Mouse (Mus musculus) embryo, embryonic 10 days (tissue): ENCODE measurements around the gene Lnp1.
"Not testable (repeated sequence)": the region's sequence is repeated elsewhere in the genome, so short reads cannot be mapped to it uniquely, and the experiment has no call there.

Experiments
- DNase-seq: peaks from one replicate; pipeline ENCODE4 v3.0.0-alpha.2; 2015; ENCODE audit warnings: low spot score

Lnp1 gene

DNA sequence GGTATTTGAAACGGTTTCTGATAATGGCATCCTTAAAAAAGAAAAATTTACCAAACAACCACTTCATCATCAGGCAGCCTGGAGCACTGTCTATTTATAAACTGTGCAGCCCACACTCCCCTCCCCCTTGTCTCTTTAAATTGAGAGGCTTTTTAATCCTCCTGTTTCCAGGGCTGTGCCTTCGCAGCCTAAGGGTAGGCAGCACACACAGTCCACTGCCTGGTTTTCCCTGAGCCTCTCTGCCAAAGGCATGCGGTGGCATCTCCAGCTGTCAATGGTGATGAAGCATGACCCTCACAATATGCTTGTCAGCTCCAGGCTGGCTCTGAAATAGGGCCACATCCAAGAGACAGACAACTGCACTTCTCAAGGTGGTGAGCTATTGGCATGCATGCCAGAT is at the start of gene Lnp1:
Gene Lnp1 (minus strand): TSS at position 39 of the 400 bp plus-strand sequence.
- DNase-seq: peak; percentile 9

DNA sequence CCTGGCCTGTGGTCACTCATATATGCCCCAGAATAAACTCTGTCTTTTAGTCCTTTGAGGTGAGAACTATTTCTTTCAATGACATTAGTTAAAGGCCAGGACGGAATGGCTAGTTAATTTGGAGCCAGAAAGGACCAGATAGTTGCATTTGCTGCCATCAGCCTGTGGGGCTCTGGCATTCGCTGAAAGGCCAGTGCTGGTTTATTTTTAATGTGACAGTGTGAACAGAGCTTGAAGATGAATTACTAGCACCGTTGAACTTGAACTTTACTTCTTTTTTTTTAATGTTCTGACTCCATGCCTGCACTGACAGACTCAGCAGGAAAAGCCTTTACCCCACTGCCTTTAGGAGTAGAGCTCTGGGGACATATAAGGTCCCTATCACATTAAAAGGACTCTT is 46.8 kb upstream of the Lnp1 start:
- DNase-seq: no peak

DNA sequence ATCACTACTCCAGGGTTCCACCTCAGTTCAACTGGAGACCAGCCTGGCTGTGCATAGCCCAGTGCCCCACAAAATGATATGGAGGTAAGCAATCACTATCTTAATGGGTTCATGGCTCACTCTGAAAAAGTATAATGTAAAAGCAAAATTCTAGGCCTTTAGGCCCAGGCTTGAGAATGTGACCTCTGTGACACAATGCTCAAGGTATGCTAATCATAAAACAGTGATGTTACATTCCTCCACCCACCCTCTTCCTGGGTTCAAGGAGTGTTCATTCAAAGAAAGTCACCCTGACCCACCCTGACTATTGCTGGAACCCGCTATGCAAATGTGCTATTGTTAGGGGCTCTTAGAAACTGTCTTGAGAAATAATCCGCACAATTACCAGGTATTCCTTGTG is 30.4 kb upstream of the Lnp1 start:
- not testable (repeated sequence) for DNase-seq

DNA sequence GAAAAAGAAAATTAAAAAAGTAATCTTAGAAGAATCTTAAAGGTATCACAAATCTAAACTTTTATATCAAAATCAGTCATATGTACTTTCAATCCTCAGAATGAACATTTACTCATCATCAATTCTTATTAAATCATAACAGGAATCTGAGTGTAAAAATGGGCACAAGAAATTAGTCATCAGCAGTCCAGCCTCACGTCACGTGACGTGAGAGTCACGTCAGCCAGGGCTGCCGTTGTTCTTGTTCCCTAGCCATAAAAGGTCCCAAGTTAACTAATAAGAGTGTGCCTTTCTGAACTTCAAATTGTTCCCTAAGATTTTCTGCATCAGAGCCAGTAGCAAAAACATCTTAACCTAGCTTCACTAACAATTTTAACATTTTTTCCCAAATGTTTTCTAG is 21.2 kb upstream of the Lnp1 start:
- no peak for DNase-seq

DNA sequence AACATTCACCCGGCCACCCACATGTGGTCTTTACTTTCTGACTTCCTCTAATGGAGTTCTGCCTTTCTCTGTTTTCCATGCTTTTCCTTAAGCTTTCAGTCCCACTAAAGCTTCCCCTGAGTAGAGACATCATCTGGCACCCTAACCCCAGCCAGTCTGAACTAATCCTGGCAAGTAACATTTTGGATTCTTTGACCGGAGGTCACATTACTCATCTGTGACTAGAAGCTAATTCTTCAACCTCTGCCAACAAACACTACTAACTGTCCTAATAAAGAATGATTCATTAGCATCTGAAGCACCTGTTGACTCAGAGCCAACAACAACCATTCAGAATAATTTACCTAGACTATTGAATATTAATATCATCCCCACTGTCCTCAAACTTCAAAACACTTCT is 14.5 kb upstream of the Lnp1 start:
- DNase-seq: no peak

DNA sequence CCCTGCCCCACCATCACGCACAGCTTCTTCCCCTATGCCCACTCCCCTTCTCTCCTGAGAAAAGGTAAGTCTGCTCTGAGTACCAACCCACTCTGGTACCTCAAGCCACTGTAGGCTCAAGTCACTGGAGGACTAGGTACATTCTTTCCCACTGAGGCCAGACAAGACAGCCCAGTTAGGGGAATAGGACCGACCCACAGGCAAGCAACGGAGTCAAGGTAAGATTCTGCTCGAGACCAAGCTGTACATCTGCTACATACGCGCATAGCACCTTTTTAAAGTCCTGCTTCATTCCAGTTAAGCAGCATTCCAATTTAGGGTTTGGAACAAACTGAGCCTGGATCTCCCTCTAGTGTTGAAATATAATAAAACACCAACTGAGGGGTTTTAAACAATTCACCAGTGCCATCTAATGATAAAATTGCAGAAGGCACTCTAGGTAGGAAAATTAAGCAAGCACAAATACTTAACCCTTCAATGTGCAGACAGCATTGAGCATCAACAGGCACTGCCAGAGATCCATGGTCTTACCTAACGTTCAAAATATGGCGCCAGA is 7.7 kb downstream of the Lnp1 start:
- peak; percentile 51 for DNase-seq

DNA sequence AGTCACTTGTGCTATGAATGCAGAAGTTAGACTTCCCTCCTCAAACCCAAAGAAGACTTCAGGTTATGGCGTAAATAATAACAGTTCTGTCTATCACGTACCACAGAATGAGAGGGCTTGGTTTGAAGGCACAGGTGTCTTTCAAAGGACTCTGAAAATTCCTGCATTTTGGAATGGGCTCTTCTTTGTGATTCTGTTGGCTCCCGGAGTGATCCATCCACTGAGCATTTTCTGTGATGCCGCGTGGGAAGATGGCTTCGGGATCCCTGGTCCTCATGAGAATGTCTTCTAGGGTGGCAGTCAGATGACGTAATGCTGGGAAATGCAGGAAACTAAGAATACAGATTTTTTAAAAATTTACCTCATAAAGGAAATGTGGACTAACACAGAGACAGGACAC is 10.6 kb downstream of the Lnp1 start:
- DNase-seq: no peak

DNA sequence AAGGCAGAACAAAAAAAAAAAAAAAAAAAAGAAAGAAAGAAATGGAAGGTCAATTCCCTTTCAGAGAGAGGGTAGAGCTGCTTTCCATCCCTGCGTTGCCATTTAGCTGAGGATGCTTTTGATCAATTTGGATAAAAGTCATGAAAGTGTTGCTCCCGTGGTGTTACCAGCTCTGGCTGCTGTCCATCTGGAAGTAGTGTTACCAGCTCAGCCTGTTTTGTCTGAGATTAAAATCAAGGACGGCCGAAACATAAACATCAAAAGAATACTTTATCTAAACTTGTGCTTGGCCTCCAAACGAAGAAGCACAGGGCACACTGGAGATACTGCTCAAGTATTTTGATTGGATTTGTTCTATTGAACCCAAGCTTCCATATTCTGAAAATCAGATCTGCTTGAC is 18.9 kb downstream of the Lnp1 start:
- DNase-seq: no peak

DNA sequence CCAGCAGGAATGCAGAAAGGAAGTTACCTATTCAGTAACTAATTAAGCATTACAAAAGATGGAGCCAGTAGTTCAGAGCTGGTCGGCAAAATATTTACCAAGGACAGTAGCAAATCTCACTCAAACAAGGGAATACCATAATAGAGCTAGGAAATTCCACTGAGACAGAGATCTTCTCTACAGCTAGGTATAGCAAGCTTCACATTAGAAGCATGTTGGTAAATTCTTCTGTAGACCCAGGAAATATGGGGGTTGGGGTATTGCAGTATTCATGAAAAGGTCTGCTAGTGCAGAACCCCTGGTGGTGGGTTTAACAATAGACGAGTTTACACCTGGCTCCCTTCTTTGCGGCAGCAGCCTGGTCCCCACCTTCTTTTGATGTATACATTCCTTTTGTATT is 25.7 kb downstream of the Lnp1 start:
- not testable (repeated sequence) for DNase-seq

DNA sequence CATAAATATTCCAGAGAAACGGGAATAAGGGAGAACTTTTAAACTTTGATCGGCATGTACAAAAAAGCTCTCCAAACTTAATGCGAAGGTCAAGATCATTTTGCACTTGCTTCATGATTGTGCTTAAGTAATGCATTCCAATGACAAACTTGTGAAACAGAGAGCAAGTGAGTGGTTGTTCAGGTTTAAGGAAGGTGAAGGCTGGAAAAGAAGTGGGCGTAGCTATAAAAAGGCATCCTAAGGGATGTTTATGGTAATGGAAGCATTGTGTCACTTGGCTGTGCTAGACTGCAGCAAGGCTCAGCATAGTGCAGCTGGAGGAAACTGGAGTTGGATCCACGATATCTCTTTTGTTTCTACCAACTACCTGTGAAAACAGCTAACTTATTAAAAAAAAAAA is 36.3 kb downstream of the Lnp1 start:
- DNase-seq: no peak

DNA sequence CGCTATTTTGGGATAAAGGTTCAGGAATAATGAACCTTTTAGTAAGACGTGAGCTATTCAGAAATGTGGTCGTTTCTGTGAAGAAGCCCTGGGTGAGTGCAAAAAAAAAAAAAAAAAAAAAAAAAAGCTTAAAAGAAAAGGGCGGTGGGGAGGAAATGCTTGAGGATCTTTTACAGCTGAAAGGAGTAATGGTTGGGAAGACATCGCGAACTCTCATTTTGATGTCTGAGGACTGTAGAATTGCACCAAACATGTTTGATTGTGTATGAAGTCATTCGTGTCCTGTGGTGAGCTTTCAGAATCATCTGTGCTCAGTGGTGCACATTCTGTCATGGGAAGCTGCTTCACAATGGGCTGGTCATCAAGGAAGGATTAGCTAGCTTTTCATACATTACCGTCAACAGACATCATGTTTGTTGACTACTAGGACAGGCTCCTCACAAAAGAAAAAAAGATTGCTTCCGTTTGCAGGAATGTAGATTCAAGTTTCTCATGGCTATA is 41.2 kb downstream of the Lnp1 start:
- DNase-seq: no peak

DNA sequence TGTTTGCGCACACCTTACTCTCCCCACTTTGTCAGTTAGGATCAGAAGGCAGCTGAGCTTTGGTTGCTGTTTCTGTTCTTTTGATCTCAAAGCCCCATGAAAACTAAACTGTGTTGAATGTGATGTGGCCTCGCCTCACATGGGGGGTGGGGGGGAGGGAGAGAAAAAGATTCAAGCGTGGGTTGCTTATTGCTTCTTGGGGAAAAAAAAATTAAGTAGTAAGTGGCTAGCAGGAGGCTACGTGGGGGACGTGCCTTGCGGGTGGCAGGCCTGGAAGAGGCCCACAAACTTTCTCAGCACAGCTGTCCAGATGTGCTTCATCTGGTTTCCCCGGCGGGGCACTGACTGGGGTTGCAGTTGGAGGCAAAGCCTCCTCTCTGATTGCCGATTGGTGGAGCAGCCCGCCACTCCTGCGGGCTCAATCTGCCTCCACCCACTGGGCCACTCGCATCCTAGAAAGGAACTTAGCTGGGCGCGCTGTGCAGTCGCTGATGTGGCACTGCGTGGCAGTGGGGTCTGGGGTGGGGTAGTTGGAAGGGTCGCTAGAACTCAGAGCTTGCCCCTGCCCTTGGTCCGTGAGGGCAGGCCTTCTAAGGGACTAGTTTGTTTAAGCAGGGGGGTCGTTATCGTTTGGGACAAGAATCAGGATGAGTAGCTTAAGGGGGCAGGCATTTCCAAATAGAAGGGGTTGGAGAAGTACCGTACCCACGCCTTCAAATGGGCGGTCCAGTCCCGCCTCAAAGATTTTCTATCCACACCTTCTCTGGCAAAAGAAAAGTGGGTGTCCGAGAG is 41.8 kb downstream of the Lnp1 start, which contains the start of gene Tmem45a:
Gene Tmem45a (minus strand): TSS at position 343 of the 792 bp plus-strand sequence.
- DNase-seq: peak; percentile 89

DNA sequence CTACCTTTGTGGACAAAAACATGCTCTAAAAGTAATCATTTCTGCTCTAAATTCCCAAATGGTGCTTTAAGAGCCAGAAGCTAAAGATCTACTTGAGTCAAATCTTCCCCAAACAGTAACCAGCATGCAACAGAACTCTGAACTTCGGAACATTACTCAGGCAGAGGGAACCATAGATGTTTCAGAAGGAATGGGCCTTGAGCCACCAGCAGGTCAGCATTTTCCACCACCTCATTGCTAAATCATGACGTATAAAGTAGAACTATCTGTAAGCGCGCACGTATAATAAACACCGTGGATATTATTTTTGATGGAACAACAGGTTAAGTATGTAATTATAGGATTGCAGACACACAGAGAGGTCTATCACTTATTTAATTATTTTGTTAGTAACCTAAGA is 43.0 kb downstream of the Lnp1 start:
- no peak for DNase-seq

DNA sequence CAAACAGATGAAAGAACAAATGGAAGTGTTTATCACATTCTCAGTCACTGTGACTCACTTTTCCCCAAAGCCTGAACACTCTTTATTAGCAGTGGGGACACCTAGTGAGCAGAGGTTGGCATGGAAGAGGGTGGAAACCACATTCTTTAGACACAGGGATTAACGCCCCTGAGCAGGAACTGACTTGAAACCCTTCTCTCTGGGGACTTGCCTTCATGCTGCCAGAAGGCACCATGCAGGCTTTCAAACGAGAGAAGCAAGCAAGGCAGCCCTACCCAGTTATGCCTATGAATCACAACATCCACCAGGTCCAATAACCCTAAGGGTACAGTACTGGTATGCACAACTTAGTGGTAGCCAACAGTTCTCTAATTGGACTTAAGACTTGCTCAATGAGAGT is 54.5 kb downstream of the Lnp1 start:
- no peak for DNase-seq

DNA sequence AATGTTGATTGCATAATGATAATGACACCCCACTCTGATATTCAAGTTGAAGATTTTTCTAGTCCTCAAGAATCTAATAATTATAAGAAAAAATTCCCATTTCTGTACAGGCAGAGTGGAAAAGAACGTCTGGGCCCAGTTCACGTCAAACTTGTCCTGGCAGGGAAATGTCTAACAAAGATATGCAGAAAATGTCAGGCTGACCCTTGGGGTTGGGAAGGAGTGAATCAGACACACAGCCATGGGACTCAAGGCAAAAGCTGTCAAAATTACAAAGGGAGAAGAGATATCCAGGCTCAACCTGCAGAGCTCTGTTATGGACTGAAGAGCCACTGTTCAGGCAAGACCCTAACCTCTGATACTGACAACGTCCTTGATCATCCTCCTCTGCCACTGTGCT is 57.4 kb downstream of the Lnp1 start:
- no peak for DNase-seq

DNA sequence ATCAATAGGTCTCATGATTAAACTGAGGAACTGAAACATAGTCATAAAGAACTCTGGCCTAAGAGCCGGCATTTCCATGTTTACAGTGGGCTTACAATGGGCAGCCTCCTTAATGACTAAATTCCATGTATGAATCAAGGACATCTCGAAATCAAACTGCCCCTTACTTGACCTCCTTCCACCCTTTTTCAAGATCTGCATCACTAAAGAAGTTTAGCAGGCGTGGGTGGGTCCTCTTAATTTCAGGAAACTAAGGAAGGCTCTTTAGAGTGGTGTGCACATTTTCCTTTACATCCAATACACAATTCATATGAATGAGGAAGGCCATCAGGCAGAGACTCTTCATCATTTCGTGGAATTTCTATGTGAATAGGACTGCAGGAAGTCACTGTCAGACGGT is 59.5 kb downstream of the Lnp1 start:
- DNase-seq: no peak

DNA sequence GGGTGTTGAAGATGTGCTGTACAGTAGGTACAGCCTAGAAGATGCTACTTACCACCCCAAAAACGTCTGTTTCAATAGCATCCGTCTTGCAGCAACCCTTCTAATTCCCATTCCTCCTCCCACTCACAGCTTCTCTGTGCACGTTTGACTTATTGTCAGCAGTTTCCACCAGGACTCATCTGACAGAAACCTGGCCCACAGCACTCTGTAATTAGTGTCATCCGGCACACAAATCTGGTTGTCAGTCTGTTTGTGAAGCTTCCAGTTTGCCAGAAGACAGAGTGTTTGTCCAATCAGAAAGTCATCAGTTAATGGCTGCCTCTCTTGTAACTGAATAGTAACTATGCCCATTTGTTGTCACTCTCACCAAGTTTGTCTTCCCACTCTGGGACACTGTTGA is 60.3 kb downstream of the Lnp1 start:
- DNase-seq: no peak
